Comparison of ENCODE assay signal across 11 mouse cellular contexts in the genomic region with DNA sequence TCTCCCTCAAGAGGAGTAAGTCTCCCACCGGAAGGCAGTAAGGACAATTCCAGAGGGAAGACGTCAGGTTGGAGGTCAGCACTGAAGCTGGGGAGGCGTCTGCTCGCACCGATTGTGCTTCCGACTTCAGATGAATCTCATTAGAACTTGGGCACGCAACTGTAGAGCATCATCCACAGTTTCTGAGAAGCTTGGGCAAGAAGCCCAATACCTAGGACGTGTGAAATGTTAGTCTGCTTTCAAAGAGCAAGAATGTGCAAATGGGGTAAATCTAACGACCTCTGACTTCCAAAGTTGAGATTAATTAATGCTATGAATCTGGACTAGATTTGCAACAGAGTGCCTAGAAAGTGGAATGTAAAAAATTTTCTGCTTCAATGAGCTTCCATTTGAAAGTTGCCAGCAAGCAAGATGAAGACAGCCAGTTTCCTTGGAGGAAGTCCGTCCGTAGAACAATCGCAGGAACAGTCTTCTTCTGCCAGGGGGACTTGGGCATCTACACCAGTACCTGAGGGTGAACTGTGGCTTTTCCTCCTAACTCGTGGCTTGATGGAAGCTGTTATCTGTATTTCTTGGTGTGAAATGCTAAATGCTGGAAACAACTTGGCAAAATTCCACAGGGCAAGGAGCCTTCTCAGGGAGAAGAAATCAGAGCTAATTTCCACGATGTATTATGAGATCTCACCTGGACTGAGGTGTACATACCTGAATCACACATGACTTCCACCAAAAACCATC. TPM values are rescaled to one million over a fixed set of nuclear protein-coding genes. Genes with fewer than 3 reads are reported as not detected.
DNase-seq lines count a peak whose midpoint lies in the region; ATAC-seq and TF ChIP-seq lines count a peak whose summit lies in the region.
"Had no signal": no experiment of that assay in that cellular context is flagged by ENCODE, and none has a peak within 500 bp of the region (broad histone marks: within the 10 kb centered on the region; RNA-seq: fewer than 3 reads in every experiment).

No protein-coding gene starts in this region.

- H3K4me1 ChIP-seq in heart, adult 2 months (ENCODE audit: control insufficient read depth, insufficient read depth, low read length), result peaks cover 5% of the 10 kb centered on the region
- peaks cover 6% of the 10 kb centered on the region; the same call in 1 of the 2 replicates for H3K4me1 ChIP-seq in lung, postnatal 0 days (ENCODE audit: insufficient read depth, low read depth, low read length)
- H3K4me1 ChIP-seq in lung, adult 2 months (ENCODE audit: control insufficient read depth, insufficient read depth, low read length), result peaks cover 10% of the 10 kb centered on the region
- peaks cover 8% of the 10 kb centered on the region for H3K4me1 ChIP-seq in intestine, embryonic 16.5 days (ENCODE audit: control insufficient read depth, insufficient read depth, low read length)

- H3K79me2 ChIP-seq in heart, adult 2 months (replicated peaks; ENCODE audit: control insufficient read depth, insufficient read depth, low read length), result no peaks in the 10 kb centered on the region

- no peak for TF ChIP-seq CTCF in heart, adult 2 months (IDR thresholded peaks at IDR 0.05)
- TF ChIP-seq CTCF in lung, postnatal 0 days (IDR thresholded peaks at IDR 0.05), result no peak
- no peak for TF ChIP-seq CTCF in lung, adult 2 months (IDR thresholded peaks at IDR 0.05; ENCODE audit: insufficient read depth, low read length)

- H3K4me3 ChIP-seq in heart, adult 2 months, result 0 out of 2 replicates have a peak overlapping the region, but pooled peaks have one; percentile 5
- no peak overlapping the region for H3K4me3 ChIP-seq in lung, postnatal 0 days (ENCODE audit: low read depth, low read length)
- H3K4me3 ChIP-seq in lung, adult 2 months (replicated peaks; ENCODE audit: extremely low read depth, low read depth, low read length), result no peak overlapping the region
- H3K4me3 ChIP-seq in intestine, embryonic 16.5 days (ENCODE audit: low read length), result no peak overlapping the region
- H3K4me3 ChIP-seq: heart, embryonic 12.5 days had no signal

- no peaks in the 10 kb centered on the region for H3K9me3 ChIP-seq in lung, postnatal 0 days (ENCODE audit: low read length)
- no peaks in the 10 kb centered on the region for H3K9me3 ChIP-seq in intestine, embryonic 16.5 days (ENCODE audit: control insufficient read depth, low read length)
- H3K9me3 ChIP-seq: heart, embryonic 12.5 days had no signal

- H3K4me2 ChIP-seq in lung, postnatal 0 days (replicated peaks; ENCODE audit: low read depth, low read length), result peak overlapping the region; percentile 22; the same call in 1 of the 2 replicates
- H3K4me2 ChIP-seq in intestine, embryonic 16.5 days (ENCODE audit: low read depth, low read length), result no peak overlapping the region
- H3K4me2 ChIP-seq: heart, embryonic 12.5 days had no signal

- no peak overlapping the region for H3K9ac ChIP-seq in heart, adult 2 months (ENCODE audit: low read depth, low read length)
- H3K9ac ChIP-seq in lung, postnatal 0 days (replicated peaks; ENCODE audit: low read depth), result no peak overlapping the region
- no peak overlapping the region for H3K9ac ChIP-seq in intestine, embryonic 16.5 days (ENCODE audit: low read depth, low read length)
- H3K9ac ChIP-seq: heart, embryonic 12.5 days had no signal

- H3K27me3 ChIP-seq in heart, adult 2 months (ENCODE audit: control insufficient read depth, insufficient read depth, low read length), result no peaks in the 10 kb centered on the region
- H3K27me3 ChIP-seq in lung, postnatal 0 days (replicated peaks; ENCODE audit: insufficient read depth, low read length), result no peaks in the 10 kb centered on the region
- H3K27me3 ChIP-seq in intestine, embryonic 16.5 days (replicated peaks; ENCODE audit: control insufficient read depth, insufficient read depth, low read length), result no peaks in the 10 kb centered on the region
- H3K27me3 ChIP-seq: heart, embryonic 12.5 days had no signal

- DNase-seq in heart, adult 2 months, result no peak
- no peak for DNase-seq in heart, postnatal 14 days
- DNase-seq in lung, postnatal 0 days (ENCODE audit: low spot score), result peak; percentile 45
- DNase-seq in lung, adult 2 months, result no peak
- peak; percentile 39 for DNase-seq in retina, embryonic 14.5 days (ENCODE audit: low spot score)
- no peak for DNase-seq in ovary, postnatal 14 days (ENCODE audit: low spot score)
- DNase-seq: left cerebral cortex, postnatal 4 days; right cerebral cortex, postnatal 25 days had no signal

- intact Hi-C loops in heart, adult 2 months (cut with DNase I), result no loop called here
- intact Hi-C loops in heart, postnatal 14 days (cut with DNase I), result no loop called here

- 31% methylated on average over 14 of the region's 14 CpGs for WGBS in heart, adult 2 months
- 42% methylated on average over 14 of the region's 14 CpGs for WGBS in lung, postnatal 0 days
- 32% methylated on average over 14 of the region's 14 CpGs for WGBS in lung, adult 2 months
- 54% methylated on average over 14 of the region's 14 CpGs for WGBS in intestine, embryonic 16.5 days

- H3K27ac ChIP-seq in heart, adult 2 months, result peak overlapping the region; percentile 47
- H3K27ac ChIP-seq in lung, postnatal 0 days (ENCODE audit: low read length), result no peak overlapping the region
- H3K27ac ChIP-seq in intestine, embryonic 16.5 days (ENCODE audit: low read length), result peak overlapping the region; percentile 29; the same call in 1 of the 2 replicates

- no peaks in the 10 kb centered on the region for H3K36me3 ChIP-seq in heart, adult 2 months (ENCODE audit: control insufficient read depth, insufficient read depth, low read length)
- no peaks in the 10 kb centered on the region for H3K36me3 ChIP-seq in lung, postnatal 0 days (ENCODE audit: insufficient read depth, low read length)
- H3K36me3 ChIP-seq in intestine, embryonic 16.5 days (ENCODE audit: control insufficient read depth, insufficient read depth, low read length), result no peaks in the 10 kb centered on the region
- H3K36me3 ChIP-seq: heart, embryonic 12.5 days had no signal

- ATAC-seq in lung, postnatal 0 days, result peak; percentile 33
- no peak for ATAC-seq in intestine, embryonic 16.5 days
- ATAC-seq in granulocyte monocyte progenitor cell, adult 5-6 weeks (replicated peaks; ENCODE audit: poor library complexity, severe bottlenecking), result no peak

- TF ChIP-seq EP300 in heart, adult 2 months (IDR thresholded peaks at IDR 0.05; ENCODE audit: insufficient read depth, low read depth, low read length), result no peak
- TF ChIP-seq EP300 in lung, postnatal 0 days (IDR thresholded peaks at IDR 0.05), result no peak

- no peak for TF ChIP-seq POLR2A in heart, adult 2 months (IDR thresholded peaks at IDR 0.05; ENCODE audit: insufficient read depth, low read depth, low read length)
- TF ChIP-seq POLR2A in lung, adult 2 months (IDR thresholded peaks at IDR 0.05; ENCODE audit: borderline replicate concordance, extremely low read depth, low read depth, low read length), result no peak

RNA-seq across cellular contexts. Expression of gene Csf1, which starts 47.9 kb away (rescaled TPM):
- total RNA-seq in heart, adult 2 months (2021), result 10 to 100 TPM; 30.0 to 41.7 TPM
- polyA plus RNA-seq in heart, adult 2 months (2012; rRNA removed), result 32.9 and 44.0 TPM in 2 replicates
- 10 to 100 TPM; 25.5 to 33.6 TPM for total RNA-seq in heart, postnatal 14 days (2021)
- polyA plus RNA-seq in lung, postnatal 0 days (2015; fragmentation: Nextera tagmentation; extraction: Ambion mirVana), result 10.9 and 14.3 TPM in 2 replicates
- 27.8 and 32.5 TPM in 2 replicates for polyA plus RNA-seq in lung, adult 2 months (2012; rRNA removed)
- 11.8 and 13.9 TPM in 2 replicates for polyA plus RNA-seq in intestine, embryonic 16.5 days (2015; fragmentation: Nextera tagmentation; extraction: Ambion mirVana)
- total RNA-seq in granulocyte monocyte progenitor cell, adult 5-6 weeks (2014; fragmentation: Nextera tagmentation), result 6.4 and 7.2 TPM in 2 replicates
- total RNA-seq in granulocyte monocyte progenitor cell, adult 5-6 weeks (2017), result 2.1 and 2.9 TPM in 2 replicates

Comparison
In these comparisons a context has a peak if more than half of its experiments do, and no peak if none do; other contexts are left out.
1. DNase-seq: peak in lung, postnatal 0 days (single experiment) and retina, embryonic 14.5 days (single experiment); none in heart, adult 2 months (0 of 2), heart, postnatal 14 days (0 of 2), lung, adult 2 months (single experiment) and ovary, postnatal 14 days (single experiment).